Comparison of ENCODE assay signal across 17 mouse cellular contexts in genomic region chr4:46709492-46709891, GRCm38 (mm10). TPM values are rescaled to one million over a fixed set of nuclear protein-coding genes. Genes with fewer than 3 reads are reported as not detected.
DNase-seq lines count a peak whose midpoint lies in the region; ATAC-seq and TF ChIP-seq lines count a peak whose summit lies in the region.
"Had no signal": no experiment of that assay in that cellular context is flagged by ENCODE, and none has a peak within 500 bp of the region (broad histone marks: within the 10 kb centered on the region; RNA-seq: fewer than 3 reads in every experiment).

No protein-coding gene starts in this region.

- H3K4me1 ChIP-seq in hindbrain, embryonic 14.5 days (replicated peaks; ENCODE audit: control insufficient read depth, insufficient read depth, low read length): peaks cover 7% of the 10 kb centered on the region; the same call in 1 of the 2 replicates
- no peaks in the 10 kb centered on the region for H3K4me1 ChIP-seq in hindbrain, embryonic 12.5 days
- no peaks in the 10 kb centered on the region for H3K4me1 ChIP-seq in neural tube, embryonic 11.5 days (ENCODE audit: control insufficient read depth, insufficient read depth, low read length)
- H3K4me1 ChIP-seq in intestine, embryonic 15.5 days (replicated peaks): no peaks in the 10 kb centered on the region
- no peaks in the 10 kb centered on the region for H3K4me1 ChIP-seq in heart, adult 2 months (ENCODE audit: control insufficient read depth, insufficient read depth, low read length)

- DNase-seq in hindbrain, embryonic 14.5 days (ENCODE audit: low spot score): no peak
- peak; percentile 7 for DNase-seq in neural tube, embryonic 11.5 days (ENCODE audit: low spot score)
- DNase-seq in neural tube, embryonic 10.5 days (ENCODE audit: extremely low spot score, low spot score): no peak
- peak; percentile 72 to 86 for DNase-seq in cerebellum, postnatal 14 days
- no peak for DNase-seq in thymus, adult 18-20 months
- DNase-seq in heart, adult 2 months: no peak
- DNase-seq: adrenal gland, adult 2 months; liver; lung, adult 18-20 months; lung, postnatal 4 days; right cerebral cortex, postnatal 4 days; thymus, adult 2 months had no signal

- WGBS in hindbrain, embryonic 14.5 days: 66% methylated on average over 7 of the region's 7 CpGs
- 75% methylated on average over 7 of the region's 7 CpGs for WGBS in hindbrain, embryonic 12.5 days
- WGBS in neural tube, embryonic 11.5 days: 64% methylated on average over 7 of the region's 7 CpGs
- WGBS in intestine, embryonic 15.5 days: 65% methylated on average over 7 of the region's 7 CpGs
- WGBS in heart, adult 2 months: 85% methylated on average over 7 of the region's 7 CpGs

- no peaks in the 10 kb centered on the region for H3K9me3 ChIP-seq in hindbrain, embryonic 14.5 days (ENCODE audit: control insufficient read depth, low read length)
- H3K9me3 ChIP-seq in hindbrain, embryonic 12.5 days (replicated peaks): no peaks in the 10 kb centered on the region
- H3K9me3 ChIP-seq in neural tube, embryonic 11.5 days (ENCODE audit: control insufficient read depth, low read length): no peaks in the 10 kb centered on the region
- H3K9me3 ChIP-seq in intestine, embryonic 15.5 days: no peaks in the 10 kb centered on the region
- H3K9me3 ChIP-seq: heart, embryonic 13.5 days; neural tube, embryonic 15.5 days had no signal

- no peaks in the 10 kb centered on the region for H3K79me2 ChIP-seq in heart, adult 2 months (replicated peaks; ENCODE audit: control insufficient read depth, insufficient read depth, low read length)

- H3K9ac ChIP-seq in hindbrain, embryonic 14.5 days: no peak overlapping the region
- H3K9ac ChIP-seq in hindbrain, embryonic 12.5 days: no peak overlapping the region
- no peak overlapping the region for H3K9ac ChIP-seq in neural tube, embryonic 11.5 days (ENCODE audit: low read length)
- no peak overlapping the region for H3K9ac ChIP-seq in intestine, embryonic 15.5 days
- no peak overlapping the region for H3K9ac ChIP-seq in heart, adult 2 months (ENCODE audit: low read depth, low read length)
- H3K9ac ChIP-seq: heart, embryonic 13.5 days; neural tube, embryonic 15.5 days had no signal

- no peak overlapping the region for H3K4me3 ChIP-seq in hindbrain, embryonic 14.5 days (replicated peaks; ENCODE audit: low read length)
- H3K4me3 ChIP-seq in hindbrain, embryonic 12.5 days: no peak overlapping the region
- H3K4me3 ChIP-seq in neural tube, embryonic 11.5 days (ENCODE audit: low read depth, low read length): no peak overlapping the region
- H3K4me3 ChIP-seq in intestine, embryonic 15.5 days (replicated peaks): no peak overlapping the region
- H3K4me3 ChIP-seq in heart, adult 2 months: no peak overlapping the region
- H3K4me3 ChIP-seq: heart, embryonic 13.5 days; neural tube, embryonic 15.5 days had no signal

- no peak overlapping the region; the same call in 1 of the 2 replicates for H3K27ac ChIP-seq in hindbrain, embryonic 14.5 days
- no peak overlapping the region for H3K27ac ChIP-seq in hindbrain, embryonic 12.5 days
- H3K27ac ChIP-seq in neural tube, embryonic 11.5 days (ENCODE audit: low read depth, low read length): no peak overlapping the region
- no peak overlapping the region for H3K27ac ChIP-seq in intestine, embryonic 15.5 days
- H3K27ac ChIP-seq in heart, adult 2 months: no peak overlapping the region
- H3K27ac ChIP-seq: heart, embryonic 13.5 days had no signal

- no peak for TF ChIP-seq EP300 in heart, adult 2 months (IDR thresholded peaks at IDR 0.05; ENCODE audit: insufficient read depth, low read depth, low read length)

- TF ChIP-seq POLR2A in heart, adult 2 months (IDR thresholded peaks at IDR 0.05; ENCODE audit: insufficient read depth, low read depth, low read length): no peak

- no peaks in the 10 kb centered on the region for H3K36me3 ChIP-seq in hindbrain, embryonic 14.5 days (replicated peaks; ENCODE audit: control insufficient read depth, insufficient read depth)
- H3K36me3 ChIP-seq in hindbrain, embryonic 12.5 days: no peaks in the 10 kb centered on the region
- no peaks in the 10 kb centered on the region for H3K36me3 ChIP-seq in neural tube, embryonic 11.5 days (ENCODE audit: control insufficient read depth, insufficient read depth, low read length)
- no peaks in the 10 kb centered on the region for H3K36me3 ChIP-seq in intestine, embryonic 15.5 days
- H3K36me3 ChIP-seq in heart, adult 2 months (ENCODE audit: control insufficient read depth, insufficient read depth, low read length): no peaks in the 10 kb centered on the region
- H3K36me3 ChIP-seq: G1E; heart, embryonic 13.5 days had no signal

- intact Hi-C loops in heart, adult 2 months (cut with DNase I): loop anchor here (5.0 kb wide), 1 partner anchor 48 kb away; no protein-coding TSS in a partner anchor

- H3K4me2 ChIP-seq in hindbrain, embryonic 14.5 days (replicated peaks): no peak overlapping the region
- no peak overlapping the region for H3K4me2 ChIP-seq in hindbrain, embryonic 12.5 days (replicated peaks)
- no peak overlapping the region for H3K4me2 ChIP-seq in neural tube, embryonic 11.5 days (ENCODE audit: low read depth)
- H3K4me2 ChIP-seq in intestine, embryonic 15.5 days (replicated peaks): no peak overlapping the region
- H3K4me2 ChIP-seq: heart, embryonic 13.5 days; neural tube, embryonic 15.5 days had no signal

- ATAC-seq in hindbrain, embryonic 14.5 days (ENCODE audit: low FRiP score): 0 out of 2 replicates have a peak, but pooled peaks have one; percentile 6
- ATAC-seq in hindbrain, embryonic 12.5 days (ENCODE audit: low FRiP score): no peak
- no peak for ATAC-seq in neural tube, embryonic 11.5 days (ENCODE audit: insufficient read depth, low FRiP score, low TSS enrichment)
- ATAC-seq in intestine, embryonic 15.5 days: no peak

- no peak for TF ChIP-seq CTCF in heart, adult 2 months (IDR thresholded peaks at IDR 0.05)

- H3K27me3 ChIP-seq in hindbrain, embryonic 14.5 days (ENCODE audit: control insufficient read depth, insufficient read depth, low read length): no peaks in the 10 kb centered on the region
- H3K27me3 ChIP-seq in hindbrain, embryonic 12.5 days: no peaks in the 10 kb centered on the region
- no peaks in the 10 kb centered on the region for H3K27me3 ChIP-seq in neural tube, embryonic 11.5 days (ENCODE audit: control insufficient read depth, insufficient read depth, low read length)
- no peaks in the 10 kb centered on the region for H3K27me3 ChIP-seq in intestine, embryonic 15.5 days (replicated peaks)
- H3K27me3 ChIP-seq in heart, adult 2 months (ENCODE audit: control insufficient read depth, insufficient read depth, low read length): no peaks in the 10 kb centered on the region
- H3K27me3 ChIP-seq: neural tube, embryonic 15.5 days had no signal

RNA-seq across cellular contexts. Expression of gene Tbc1d2, which starts 59.5 kb away (rescaled TPM):
- 0.99 and 1.4 TPM in 2 replicates for polyA plus RNA-seq in hindbrain, embryonic 14.5 days (2014; fragmentation: Nextera tagmentation; extraction: Ambion mirVana)
- polyA plus RNA-seq in hindbrain, embryonic 12.5 days (2016; fragmentation: Nextera tagmentation; extraction: Ambion mirVana): 1.4 and 1.5 TPM in 2 replicates
- polyA plus RNA-seq in neural tube, embryonic 11.5 days (2014; fragmentation: Nextera tagmentation; extraction: Ambion mirVana): 0.84 and 1.1 TPM in 2 replicates
- polyA plus RNA-seq in intestine, embryonic 15.5 days (2015; fragmentation: Nextera tagmentation; extraction: Ambion mirVana): 6.0 and 6.3 TPM in 2 replicates
- total RNA-seq in heart, adult 2 months (2021): 1 to 10 TPM in 1 of 2 experiments, under 1 TPM in 1; 0.64 to 1.7 TPM
- polyA plus RNA-seq in heart, adult 2 months (2012; rRNA removed): 1.4 and 1.6 TPM in 2 replicates
- polyA plus RNA-seq: G1E had no signal

Comparison
In these comparisons a context has a peak if more than half of its experiments do, and no peak if none do; other contexts are left out.
1. DNase-seq: peak in neural tube, embryonic 11.5 days (single experiment) and cerebellum, postnatal 14 days (2 of 2); none in hindbrain, embryonic 14.5 days (single experiment), neural tube, embryonic 10.5 days (single experiment), thymus, adult 18-20 months (0 of 2) and heart, adult 2 months (0 of 2).